Mouse (Mus musculus): ENCODE results near the gene Tnr.

DNA sequence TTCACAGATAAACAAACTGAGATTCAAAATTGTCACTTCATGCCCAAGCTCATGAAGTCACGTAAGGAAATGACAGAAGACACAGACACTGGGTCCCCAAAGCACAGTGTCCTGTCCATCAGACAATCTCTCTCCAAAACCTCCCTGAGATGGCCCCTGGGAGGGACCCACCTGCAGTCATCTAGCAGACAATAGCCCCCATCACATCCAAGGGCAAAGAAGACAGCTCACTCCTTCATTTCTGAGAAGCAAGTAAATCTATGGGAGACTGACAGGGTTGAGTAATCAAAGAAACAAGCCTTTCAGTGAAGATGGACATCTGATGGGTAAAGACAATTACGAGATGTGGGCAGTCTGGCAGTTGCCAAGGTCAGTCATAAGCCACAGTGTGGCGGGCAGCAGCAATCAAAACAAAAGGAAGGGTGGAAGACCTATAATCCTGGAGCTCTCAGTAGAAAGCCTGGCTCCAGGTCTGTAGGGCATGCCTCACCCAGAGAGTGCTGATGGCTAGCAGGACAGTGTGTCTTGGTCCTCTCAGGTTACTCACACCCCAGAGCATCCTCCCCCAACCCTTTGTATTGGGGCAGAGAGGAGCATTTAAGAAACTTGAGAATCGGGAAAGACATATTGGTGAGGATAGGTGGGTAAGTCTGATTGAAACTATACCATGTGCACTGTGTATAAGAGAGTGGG lies 310.2 kb downstream of the Tnr start:
- TF ChIP-seq POLR2A (IDR thresholded peaks at IDR 0.05; ENCODE audit: low read depth, low read length) (no peak), CTCF (IDR thresholded peaks at IDR 0.05; ENCODE audit: extremely low read depth, insufficient read depth, insufficient read length, insufficient replicate concordance) (no peak)
